Mouse (Mus musculus) pancreas, adult 10 weeks (tissue): ENCODE results near the gene Olfr66. TPM values are rescaled to one million over a fixed set of nuclear protein-coding genes. Genes with fewer than 3 reads are reported as not detected.

ENCODE experiments used
- polyA plus RNA-seq: library from polyadenylated mRNA; stranded (reverse); fragments of 350-450 nt; fragmentation: Illumina TruSeq; extraction: RNeasy Lipid Tissue Mini Kit (QIAGEN cat#74804); gene quantifications from one replicate; pipeline ENCODE4 v1.2.3, GENCODE M21; 2015; ENCODE audit warnings: low read depth, low replicate concordance; ENCODE audit not compliant: insufficient read depth

Gene Olfr66
- not detected for polyA plus RNA-seq

GRCm38 (mm10) chr7:103886152-103886551 is at the start of gene Olfr66:
Olfr66 (minus strand) TSS chr7:103886252.

GRCm38 (mm10) chr7:103934264-103934663 is 48.2 kb upstream of the Olfr66 start, which contains the start of gene Olfr632:
Olfr632 (plus strand) TSS chr7:103934347.

GRCm38 (mm10) chr7:103928525-103928924 is 42.5 kb upstream of the Olfr66 start, which contains the start of gene Olfr631:
Olfr631 (plus strand) TSS chr7:103928825.

GRCm38 (mm10) chr7:103903187-103903586 is 17.1 kb upstream of the Olfr66 start, which contains the start of gene Olfr65:
Olfr65 (plus strand) TSS chr7:103903487.

GRCm38 (mm10) chr7:103894385-103894784 is 8.3 kb upstream of the Olfr66 start, which contains the start of gene Olfr64:
Olfr64 (minus strand) TSS chr7:103894485.

GRCm38 (mm10) chr7:103853090-103853489 is 33.0 kb downstream of the Olfr66 start, which contains the start of gene Hbb-y:
Hbb-y (minus strand) TSS chr7:103853216.

GRCm38 (mm10) chr7:103843034-103843433 is 43.0 kb downstream of the Olfr66 start, which contains the start of gene Hbb-bh1:
Hbb-bh1 (minus strand) TSS chr7:103843164.

GRCm38 (mm10) chr7:103840268-103840667 is 45.8 kb downstream of the Olfr66 start, which contains the start of gene Hbb-bh2:
Hbb-bh2 (minus strand) TSS chr7:103840520.

Other genes starting within 250 kb of the Olfr66 start
- gene Olfr622, start 243.6 kb downstream of the Olfr66 start, polyA plus RNA-seq, result not detected
- gene Olfr623, start 222.6 kb downstream of the Olfr66 start, polyA plus RNA-seq, result not detected
- not detected for gene Olfr624, start 215.1 kb downstream of the Olfr66 start, polyA plus RNA-seq
- gene Olfr625-ps1, start 203.5 kb downstream of the Olfr66 start, polyA plus RNA-seq, result not detected
- gene Olfr243, start 171.6 kb downstream of the Olfr66 start, polyA plus RNA-seq, result not detected
- gene Olfr628, start 155.9 kb downstream of the Olfr66 start, polyA plus RNA-seq, result not detected
- gene Olfr629, start 141.3 kb downstream of the Olfr66 start, polyA plus RNA-seq, result not detected
- not detected for gene Olfr630, start 128.9 kb downstream of the Olfr66 start, polyA plus RNA-seq
- gene Olfr69, start 114.7 kb downstream of the Olfr66 start, polyA plus RNA-seq, result not detected
- gene Olfr68, start 106.6 kb downstream of the Olfr66 start, polyA plus RNA-seq, result not detected
- gene Olfr67, start 94.4 kb downstream of the Olfr66 start, polyA plus RNA-seq, result not detected
- 331 TPM for gene Hbb-bt, start 72.3 kb downstream of the Olfr66 start, polyA plus RNA-seq
- 2,689 TPM for gene Hbb-bs, start 58.2 kb downstream of the Olfr66 start, polyA plus RNA-seq
- not detected for gene Hbb-bh2, start 45.7 kb downstream of the Olfr66 start, polyA plus RNA-seq
- gene Hbb-bh1, start 43.1 kb downstream of the Olfr66 start, polyA plus RNA-seq, result not detected
- not detected for gene Hbb-y, start 33.0 kb downstream of the Olfr66 start, polyA plus RNA-seq
- gene Olfr64, start 8.2 kb upstream of the Olfr66 start, polyA plus RNA-seq, result not detected
- gene Olfr65, start 17.2 kb upstream of the Olfr66 start, polyA plus RNA-seq, result not detected
- not detected for gene Olfr631, start 42.6 kb upstream of the Olfr66 start, polyA plus RNA-seq
- gene Olfr632, start 48.1 kb upstream of the Olfr66 start, polyA plus RNA-seq, result not detected
- gene Olfr633, start 58.2 kb upstream of the Olfr66 start, polyA plus RNA-seq, result not detected
- not detected for gene Olfr635, start 84.9 kb upstream of the Olfr66 start, polyA plus RNA-seq
- gene Olfr638, start 112.5 kb upstream of the Olfr66 start, polyA plus RNA-seq, result not detected
- gene Olfr639, start 131.1 kb upstream of the Olfr66 start, polyA plus RNA-seq, result not detected
- gene Olfr640, start 139.3 kb upstream of the Olfr66 start, polyA plus RNA-seq, result not detected
- gene Olfr641, start 149.2 kb upstream of the Olfr66 start, polyA plus RNA-seq, result not detected
- not detected for gene Olfr642, start 166.4 kb upstream of the Olfr66 start, polyA plus RNA-seq
- gene 4930516K23Rik, start 175.2 kb upstream of the Olfr66 start, polyA plus RNA-seq, result not detected
- not detected for gene Olfr644, start 185.6 kb upstream of the Olfr66 start, polyA plus RNA-seq
- gene Olfr645, start 199.2 kb upstream of the Olfr66 start, polyA plus RNA-seq, result not detected
- not detected for gene Olfr646, start 218.6 kb upstream of the Olfr66 start, polyA plus RNA-seq
- gene Ubqln5, start 243.6 kb upstream of the Olfr66 start, polyA plus RNA-seq, result not detected